In the genomic region with DNA sequence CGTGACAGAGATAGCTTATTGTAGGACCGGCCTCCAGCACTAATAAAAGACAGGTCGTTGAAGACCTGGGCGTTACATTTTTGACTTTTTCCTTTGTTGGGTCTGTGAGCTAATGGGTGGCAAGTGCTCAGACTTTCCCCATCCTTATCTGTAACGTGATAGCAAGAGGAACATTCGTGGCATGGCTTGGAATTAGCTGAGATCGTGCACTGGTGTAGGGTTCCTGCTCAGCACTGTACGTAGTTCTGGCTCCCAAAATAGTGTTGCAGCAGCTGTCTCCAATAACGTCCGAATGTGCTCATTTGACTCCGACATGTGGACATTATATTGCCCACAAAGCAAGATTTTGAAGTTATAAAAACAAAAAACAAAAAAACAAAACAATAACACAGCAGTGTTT, we compare ENCODE assay signal across 26 mouse cellular contexts. TPM values are rescaled to one million over a fixed set of nuclear protein-coding genes. Genes with fewer than 3 reads are reported as not detected.
DNase-seq lines count a peak whose midpoint lies in the region; ATAC-seq and TF ChIP-seq lines count a peak whose summit lies in the region.
"Had no signal": no experiment of that assay in that cellular context is flagged by ENCODE, and none has a peak within 500 bp of the region (broad histone marks: within the 10 kb centered on the region; RNA-seq: fewer than 3 reads in every experiment).

No protein-coding gene starts in this region.

- no peaks in the 10 kb centered on the region for H3K4me1 ChIP-seq in embryonic facial prominence, embryonic 14.5 days (ENCODE audit: control insufficient read depth, insufficient read depth, low read length)
- H3K4me1 ChIP-seq in embryonic facial prominence, embryonic 10.5 days = no peaks in the 10 kb centered on the region
- no peaks in the 10 kb centered on the region for H3K4me1 ChIP-seq in testis, adult 2 months (ENCODE audit: control insufficient read depth, insufficient read depth, low read length)
- no peaks in the 10 kb centered on the region for H3K4me1 ChIP-seq in forebrain, embryonic 10.5 days
- H3K4me1 ChIP-seq: forebrain, embryonic 13.5 days; heart, embryonic 10.5 days had no signal

- peak; percentile 40 for DNase-seq in embryonic facial prominence, embryonic 14.5 days (ENCODE audit: low spot score)
- DNase-seq in embryonic facial prominence, embryonic 10.5 days (ENCODE audit: low spot score) = no peak
- peak; percentile 68 for DNase-seq in heart, adult 11 months
- no peak for DNase-seq in heart, adult 9 months (ENCODE audit: low spot score in 2 of 2)
- DNase-seq in testis, postnatal 10 days (ENCODE audit: low spot score) = no peak
- no peak for DNase-seq in forebrain, embryonic 10.5 days (ENCODE audit: extremely low spot score, low spot score)
- DNase-seq: adrenal gland, adult 8-10 months; adrenal gland, postnatal 25 days; cerebellum, adult 11-12 months; cerebellum, adult 8-10 months; cerebellum, postnatal 10 days; cerebellum, postnatal 36 days; embryo, embryonic 11 days; gastrocnemius, postnatal 36 days; heart, postnatal 14 days; heart, postnatal 4 days had no signal

- H3K9me3 ChIP-seq in embryonic facial prominence, embryonic 14.5 days (ENCODE audit: control insufficient read depth, low read length) = no peaks in the 10 kb centered on the region
- no peaks in the 10 kb centered on the region for H3K9me3 ChIP-seq in embryonic facial prominence, embryonic 10.5 days
- H3K9me3 ChIP-seq in forebrain, embryonic 10.5 days = no peaks in the 10 kb centered on the region
- H3K9me3 ChIP-seq: forebrain, embryonic 13.5 days; heart, embryonic 10.5 days; heart, embryonic 13.5 days had no signal

- H3K4me2 ChIP-seq in embryonic facial prominence, embryonic 14.5 days (ENCODE audit: low read depth, low read length) = no peak overlapping the region
- H3K4me2 ChIP-seq: forebrain, embryonic 13.5 days; heart, embryonic 13.5 days; hindbrain, embryonic 14.5 days had no signal

- peak; percentile 71; the same call in 1 of the 2 replicates for ATAC-seq in embryonic facial prominence, embryonic 14.5 days (ENCODE audit: low read depth)
- ATAC-seq: activated CD4-positive, CD25-positive, alpha-beta regulatory T cell, adult 4 months; forebrain, embryonic 13.5 days; forebrain, embryonic 16.5 days; hindbrain, postnatal 0 days; inflammation-experienced regulatory T-cells, adult 6 months had no signal

- H3K27ac ChIP-seq in embryonic facial prominence, embryonic 14.5 days (replicated peaks; ENCODE audit: low read depth, low read length) = no peak overlapping the region
- H3K27ac ChIP-seq in embryonic facial prominence, embryonic 10.5 days (replicated peaks) = no peak overlapping the region
- peak overlapping the region; percentile 8; the same call in 1 of the 2 replicates for H3K27ac ChIP-seq in testis, adult 2 months (ENCODE audit: control insufficient read depth, insufficient read depth, low read depth, low read length)
- no peak overlapping the region for H3K27ac ChIP-seq in forebrain, embryonic 10.5 days
- H3K27ac ChIP-seq: forebrain, embryonic 13.5 days; heart, embryonic 10.5 days; heart, embryonic 13.5 days; hindbrain, embryonic 14.5 days; hindbrain, postnatal 0 days had no signal

- no peak overlapping the region for H3K9ac ChIP-seq in embryonic facial prominence, embryonic 14.5 days (ENCODE audit: low read depth, low read length)
- H3K9ac ChIP-seq: forebrain, embryonic 13.5 days; heart, embryonic 13.5 days; hindbrain, embryonic 14.5 days had no signal

- WGBS in embryonic facial prominence, embryonic 14.5 days = 49% methylated on average over 11 of the region's 11 CpGs
- 72% methylated on average over 11 of the region's 11 CpGs for WGBS in embryonic facial prominence, embryonic 10.5 days
- 84% methylated on average over 11 of the region's 11 CpGs for WGBS in forebrain, embryonic 10.5 days

- peaks cover 13% of the 10 kb centered on the region for H3K27me3 ChIP-seq in embryonic facial prominence, embryonic 14.5 days (replicated peaks; ENCODE audit: control insufficient read depth, insufficient read depth, low read length)
- H3K27me3 ChIP-seq in embryonic facial prominence, embryonic 10.5 days (replicated peaks; ENCODE audit: low read depth, poor library complexity, severe bottlenecking) = peaks cover 23% of the 10 kb centered on the region
- H3K27me3 ChIP-seq in testis, adult 2 months (ENCODE audit: control insufficient read depth, insufficient read depth, low read length) = no peaks in the 10 kb centered on the region
- H3K27me3 ChIP-seq in forebrain, embryonic 10.5 days (ENCODE audit: poor library complexity, severe bottlenecking) = peaks cover 22% of the 10 kb centered on the region

- no peaks in the 10 kb centered on the region for H3K36me3 ChIP-seq in embryonic facial prominence, embryonic 14.5 days (ENCODE audit: control insufficient read depth, insufficient read depth, low read length)
- H3K36me3 ChIP-seq in embryonic facial prominence, embryonic 10.5 days (replicated peaks) = no peaks in the 10 kb centered on the region
- no peaks in the 10 kb centered on the region for H3K36me3 ChIP-seq in testis, adult 2 months (ENCODE audit: control insufficient read depth, insufficient read depth, low read length)
- no peaks in the 10 kb centered on the region for H3K36me3 ChIP-seq in forebrain, embryonic 10.5 days (replicated peaks)
- H3K36me3 ChIP-seq: heart, embryonic 10.5 days; heart, embryonic 13.5 days had no signal

- no peak for TF ChIP-seq CTCF in testis, adult 2 months (IDR thresholded peaks at IDR 0.05; ENCODE audit: control insufficient read depth, insufficient read depth, insufficient replicate concordance, low read depth, low read length)

- H3K4me3 ChIP-seq in embryonic facial prominence, embryonic 14.5 days (ENCODE audit: low read depth, low read length) = no peak overlapping the region
- H3K4me3 ChIP-seq in embryonic facial prominence, embryonic 10.5 days = no peak overlapping the region
- no peak overlapping the region for H3K4me3 ChIP-seq in testis, adult 2 months (ENCODE audit: control insufficient read depth, low read depth, low read length)
- H3K4me3 ChIP-seq in forebrain, embryonic 10.5 days = no peak overlapping the region
- H3K4me3 ChIP-seq: erythroblast, embryonic 14.5 days; forebrain, embryonic 13.5 days; heart, embryonic 10.5 days; heart, embryonic 13.5 days had no signal

- TF ChIP-seq POLR2A in testis, adult 2 months (IDR thresholded peaks at IDR 0.05; ENCODE audit: control insufficient read depth, low read depth, low read length) = no peak

RNA-seq across cellular contexts. Expression of gene Tmem117, which starts 5.5 kb away (rescaled TPM):
- polyA plus RNA-seq in embryonic facial prominence, embryonic 14.5 days (2014; fragmentation: Nextera tagmentation; extraction: Ambion mirVana) = 9.6 and 11.1 TPM in 2 replicates
- 0.77 and 0.93 TPM in 2 replicates for polyA plus RNA-seq in embryonic facial prominence, embryonic 10.5 days (2016; fragmentation: Nextera tagmentation; extraction: Ambion mirVana)
- 0.47 and 0.65 TPM in 2 replicates for polyA plus RNA-seq in testis, adult 2 months (2012; rRNA removed)
- 0.70 and 0.74 TPM in 2 replicates for polyA plus RNA-seq in forebrain, embryonic 10.5 days (2016; fragmentation: Nextera tagmentation; extraction: Ambion mirVana)
- polyA plus RNA-seq: erythroblast, embryonic 14.5 days had no signal

RNA-seq across cellular contexts. Expression of gene Twf1, which starts 44.8 kb away (rescaled TPM):
- polyA plus RNA-seq in embryonic facial prominence, embryonic 14.5 days (2014; fragmentation: Nextera tagmentation; extraction: Ambion mirVana) = 78.3 and 83.1 TPM in 2 replicates
- polyA plus RNA-seq in embryonic facial prominence, embryonic 10.5 days (2016; fragmentation: Nextera tagmentation; extraction: Ambion mirVana) = 66.1 and 68.9 TPM in 2 replicates
- polyA plus RNA-seq in testis, adult 2 months (2012; rRNA removed) = 10.1 and 11.5 TPM in 2 replicates
- 82.7 and 84.0 TPM in 2 replicates for polyA plus RNA-seq in forebrain, embryonic 10.5 days (2016; fragmentation: Nextera tagmentation; extraction: Ambion mirVana)

Comparison
In these comparisons a context has a peak if more than half of its experiments do, and no peak if none do; other contexts are left out.
1. DNase-seq: peak in embryonic facial prominence, embryonic 14.5 days (single experiment) and heart, adult 11 months (single experiment); none in embryonic facial prominence, embryonic 10.5 days (single experiment), heart, adult 9 months (0 of 2), testis, postnatal 10 days (single experiment) and forebrain, embryonic 10.5 days (single experiment).